Mouse (Mus musculus) kidney, postnatal 36 days (tissue): Measurements from ENCODE around the gene Grk3.

ENCODE experiments used
- DNase-seq, 2 experiments: peaks; one replicate each; pipeline ENCODE4 v3.0.0; 2021 to 2022; ENCODE audit warnings: mixed read lengths in 2 of 2

Gene Grk3

GRCm38 (mm10) chr5:113008496-113008895 is 7.1 kb downstream of the Grk3 start:
- no peak for DNase-seq

GRCm38 (mm10) chr5:113006997-113007396 is 8.6 kb downstream of the Grk3 start:
- no peak for DNase-seq

GRCm38 (mm10) chr5:113005941-113006391 is 9.6 kb downstream of the Grk3 start:
- DNase-seq, result no peak

GRCm38 (mm10) chr5:113002821-113003380 is 12.7 kb downstream of the Grk3 start:
- peak; percentile 11 to 14 for DNase-seq

- DNase-seq, result no peak
Observed at GRCm38 (mm10) chr5:112999227-112999626, 16.4 kb downstream of the Grk3 start.

GRCm38 (mm10) chr5:112997516-112998186 is 17.9 kb downstream of the Grk3 start:
- DNase-seq, result no peak

- DNase-seq, result no peak
Observed at GRCm38 (mm10) chr5:112991245-112991644, 24.3 kb downstream of the Grk3 start.

GRCm38 (mm10) chr5:112981931-112982330 is 33.7 kb downstream of the Grk3 start:
- DNase-seq, result peak; percentile 34 to 54

- DNase-seq, result no peak
Observed at GRCm38 (mm10) chr5:112979710-112980109, 35.9 kb downstream of the Grk3 start.

GRCm38 (mm10) chr5:112979195-112979594 is 36.4 kb downstream of the Grk3 start:
- no peak for DNase-seq

- no peak for DNase-seq
Observed at GRCm38 (mm10) chr5:112977089-112977488, 38.5 kb downstream of the Grk3 start.

- no peak for DNase-seq
Observed at GRCm38 (mm10) chr5:112973596-112973995, 42.0 kb downstream of the Grk3 start.

- no peak for DNase-seq
Observed at GRCm38 (mm10) chr5:112972297-112972696, 43.3 kb downstream of the Grk3 start.

GRCm38 (mm10) chr5:112963495-112963894 is 52.1 kb downstream of the Grk3 start:
- no peak for DNase-seq

GRCm38 (mm10) chr5:112962166-112962565 is 53.4 kb downstream of the Grk3 start:
- no peak for DNase-seq

- DNase-seq, result no peak
Observed at GRCm38 (mm10) chr5:112960911-112961310, 54.7 kb downstream of the Grk3 start.

- peak; percentile 28 to 38 for DNase-seq
Observed at GRCm38 (mm10) chr5:112958293-112958692, 57.3 kb downstream of the Grk3 start.

GRCm38 (mm10) chr5:112956841-112957240 is 58.8 kb downstream of the Grk3 start:
- DNase-seq, result no peak

GRCm38 (mm10) chr5:112956368-112956767 is 59.2 kb downstream of the Grk3 start:
- no peak for DNase-seq

GRCm38 (mm10) chr5:112950847-112951246 is 64.7 kb downstream of the Grk3 start:
- peak in 1 of 2 experiments; percentile 9 for DNase-seq

- no peak for DNase-seq
Observed at GRCm38 (mm10) chr5:112945925-112946324, 69.7 kb downstream of the Grk3 start.

- DNase-seq, result no peak
Observed at GRCm38 (mm10) chr5:112942244-112942643, 73.3 kb downstream of the Grk3 start.

GRCm38 (mm10) chr5:112941001-112941400 is 74.6 kb downstream of the Grk3 start:
- DNase-seq, result no peak

GRCm38 (mm10) chr5:112936632-112937031 is 79.0 kb downstream of the Grk3 start:
- no peak for DNase-seq

- DNase-seq, result peak in 1 of 2 experiments; percentile 51
Observed at GRCm38 (mm10) chr5:112935436-112935835, 80.2 kb downstream of the Grk3 start.
